Mouse (Mus musculus): ENCODE data around the gene Tmem135. TPM values are rescaled to one million over a fixed set of nuclear protein-coding genes. Genes with fewer than 3 reads are reported as not detected.
"Not testable (repeated sequence)": the region's sequence is repeated elsewhere in the genome, so short reads cannot be mapped to it uniquely, and the experiment has no call there.

Gene Tmem135
- total RNA-seq, 2 experiments from 2014 or later = 49.4 to 51.3 TPM

DNA sequence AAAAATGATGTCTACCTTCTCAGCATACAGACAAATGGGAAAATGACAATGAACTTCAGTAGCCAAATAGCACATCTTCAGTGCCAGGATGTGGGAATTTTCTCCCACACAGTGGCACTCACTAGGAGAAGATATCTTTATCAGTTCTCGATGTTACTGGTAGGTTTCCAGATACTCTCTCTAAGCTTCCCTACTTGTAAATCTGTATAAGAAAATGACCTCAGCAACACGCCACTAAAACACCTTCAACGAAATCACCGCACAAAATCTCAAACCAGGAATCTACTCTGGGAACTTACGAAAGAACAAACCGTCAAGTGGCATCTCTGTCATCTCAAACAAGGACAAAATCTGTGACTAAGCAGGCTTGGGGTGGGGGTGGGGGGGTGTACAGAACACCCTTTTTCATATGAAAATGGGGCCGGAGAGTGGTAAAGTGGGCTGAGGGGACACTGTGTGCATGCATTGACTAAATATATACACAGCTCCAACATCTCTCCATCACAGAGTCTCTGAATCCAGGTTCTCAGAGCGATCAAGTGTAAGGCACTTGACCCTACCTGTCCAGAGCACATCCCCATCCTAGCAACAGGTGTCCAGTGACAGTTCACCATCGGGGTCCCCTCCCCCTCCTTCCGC, 66.2 kb downstream of the Tmem135 start:
- no peak for DNase-seq
- intact Hi-C loops (cut with DNase I) = loop anchor here (5.0 kb wide), 2 partner anchors 34 to 64 kb away; partner anchors contain the start of genes Fzd4 and Tmem135

DNA sequence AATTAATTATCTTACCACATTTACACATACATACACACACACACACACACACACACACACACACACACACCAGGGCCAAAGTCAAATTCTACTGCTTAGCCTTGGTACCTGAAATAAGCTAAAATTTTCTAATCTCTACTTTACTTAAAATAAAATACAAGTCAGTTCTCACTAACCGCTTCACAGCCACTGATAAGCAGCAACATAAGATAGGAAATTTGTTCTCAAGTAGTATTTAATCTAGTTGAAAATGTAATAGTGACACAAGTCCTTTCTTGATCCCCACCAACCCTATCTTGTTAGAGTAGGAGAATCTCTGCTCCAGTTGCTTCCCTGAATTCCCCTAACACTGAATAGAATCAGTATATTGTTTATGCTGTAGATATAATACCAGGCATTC, 67.6 kb downstream of the Tmem135 start:
- intact Hi-C loops (cut with DNase I) = loop anchor here (5.0 kb wide), 2 partner anchors 36 to 66 kb away; partner anchors contain the start of genes Fzd4 and Tmem135
- no peak for DNase-seq

DNA sequence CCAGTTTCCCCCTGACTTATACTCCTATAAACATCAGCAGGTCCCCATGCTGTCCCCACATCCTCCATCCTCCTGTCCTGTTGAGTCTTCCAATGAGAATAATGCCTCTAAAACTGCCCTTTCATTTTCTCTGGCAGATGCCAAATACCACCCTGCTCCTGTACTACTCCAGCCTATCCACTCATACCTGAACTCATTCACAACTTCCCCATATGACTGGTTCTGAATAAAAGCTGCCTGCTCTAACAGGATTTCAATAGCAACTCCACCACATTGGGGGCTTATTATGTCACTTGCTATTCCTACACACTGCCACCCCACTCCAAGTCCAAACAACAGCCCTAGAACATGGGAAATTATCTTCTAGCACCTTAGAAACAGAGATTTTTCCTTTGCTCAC, 68.7 kb downstream of the Tmem135 start:
- no peak for DNase-seq
- intact Hi-C loops (cut with DNase I) = loop anchor here (5.0 kb wide), 2 partner anchors 37 to 67 kb away; partner anchors contain the start of genes Fzd4 and Tmem135

DNA sequence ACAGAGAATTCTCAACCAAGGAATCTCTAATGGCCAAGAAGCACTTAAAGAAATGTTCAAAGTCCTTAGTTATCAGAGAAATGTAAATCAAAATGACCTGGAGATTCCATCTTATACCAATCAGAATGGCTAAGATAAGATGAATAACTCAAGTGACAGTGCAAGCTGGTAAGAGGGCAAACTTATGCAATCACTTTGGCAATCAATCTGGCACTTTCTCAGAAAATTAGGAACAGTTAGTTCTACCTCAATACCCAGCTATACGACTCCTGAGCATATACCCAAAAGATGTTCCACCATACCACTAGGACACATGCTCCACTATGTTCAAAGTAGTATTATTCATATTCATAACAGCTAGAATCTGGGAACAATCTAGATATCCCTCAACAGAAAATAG, 74.1 kb downstream of the Tmem135 start:
- no peak for DNase-seq
- intact Hi-C loops (cut with DNase I) = no loop called here

DNA sequence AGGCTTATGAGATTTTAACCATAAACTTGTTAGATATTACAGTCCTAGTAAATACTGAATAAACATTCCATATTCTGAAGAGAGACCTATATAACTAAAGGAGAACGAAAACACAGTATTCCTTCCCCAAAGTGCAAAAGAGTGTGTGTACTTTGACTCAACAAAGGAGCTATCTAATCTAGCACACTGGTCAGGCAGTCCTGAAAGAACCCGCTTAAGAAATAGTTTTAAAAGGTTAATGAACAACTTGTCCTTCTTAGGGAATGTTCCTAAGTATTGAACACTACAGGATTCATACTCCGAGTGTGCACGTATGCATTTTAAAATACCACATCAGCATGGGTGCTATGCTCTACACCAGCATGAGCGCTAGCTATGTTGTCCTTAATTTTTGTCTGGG, 76.3 kb downstream of the Tmem135 start:
- intact Hi-C loops (cut with DNase I) = no loop called here

DNA sequence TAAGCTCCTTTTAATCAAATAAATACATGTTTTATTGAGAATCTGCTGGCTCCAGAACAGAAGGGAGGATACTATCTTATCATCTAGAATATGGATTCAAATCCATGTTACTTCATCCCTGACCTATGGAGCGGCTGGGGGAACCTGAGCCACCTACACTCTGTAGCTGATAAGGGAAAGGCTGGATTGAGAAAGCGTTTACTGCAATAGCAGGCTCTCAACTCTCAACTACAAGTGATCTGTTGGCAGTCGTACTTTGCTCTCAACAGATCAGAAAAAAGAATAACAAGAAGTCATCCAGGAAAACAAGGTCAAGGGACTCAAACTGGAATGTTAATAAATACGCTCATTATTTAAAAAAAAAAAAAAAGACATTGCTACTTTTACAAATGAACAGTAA, 77.3 kb downstream of the Tmem135 start:
- no peak for DNase-seq
- intact Hi-C loops (cut with DNase I) = no loop called here

More for the DNA sequence above, 76.3 kb downstream of the Tmem135 start:
- no peak for DNase-seq

DNA sequence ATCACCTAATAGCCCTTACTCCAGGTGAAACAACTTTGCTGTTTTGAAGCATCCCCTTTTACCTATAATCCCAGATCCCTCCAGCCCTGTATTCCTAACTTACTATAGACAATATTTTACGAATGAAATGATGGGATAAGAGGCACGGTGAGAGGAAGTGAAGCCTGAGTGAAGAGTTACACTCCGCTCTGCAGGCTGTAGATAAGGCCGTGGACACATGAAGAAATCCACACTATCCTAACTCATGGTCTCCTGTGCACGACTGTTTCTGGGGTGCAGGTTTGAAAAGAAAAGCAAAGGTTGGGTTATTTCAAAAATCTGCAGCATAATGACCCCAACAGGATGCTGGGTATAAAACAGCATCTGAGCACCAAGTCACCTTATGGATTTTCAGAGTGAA, 77.8 kb downstream of the Tmem135 start:
- no peak for DNase-seq
- intact Hi-C loops (cut with DNase I) = no loop called here

DNA sequence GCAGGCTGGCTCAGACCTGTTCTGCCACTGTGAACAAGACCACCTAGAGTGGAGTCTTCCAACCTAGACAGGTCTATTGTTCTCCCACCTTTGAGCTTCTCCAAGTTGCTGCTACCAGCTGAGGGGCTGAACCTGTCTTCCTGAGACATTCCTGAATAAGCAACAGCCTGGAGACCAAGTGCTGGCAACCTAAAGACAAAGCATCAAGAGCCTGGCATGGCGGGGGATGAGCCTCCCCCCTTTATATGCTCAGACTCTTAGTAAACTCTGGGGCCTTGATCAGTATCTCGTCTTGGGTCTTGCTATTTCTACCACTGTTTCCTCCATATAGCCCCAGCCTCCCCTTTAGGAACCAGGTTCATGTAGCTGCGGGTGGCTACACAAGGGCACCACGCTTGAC, 81.3 kb downstream of the Tmem135 start:
- intact Hi-C loops (cut with DNase I) = not testable (repeated sequence)

DNA sequence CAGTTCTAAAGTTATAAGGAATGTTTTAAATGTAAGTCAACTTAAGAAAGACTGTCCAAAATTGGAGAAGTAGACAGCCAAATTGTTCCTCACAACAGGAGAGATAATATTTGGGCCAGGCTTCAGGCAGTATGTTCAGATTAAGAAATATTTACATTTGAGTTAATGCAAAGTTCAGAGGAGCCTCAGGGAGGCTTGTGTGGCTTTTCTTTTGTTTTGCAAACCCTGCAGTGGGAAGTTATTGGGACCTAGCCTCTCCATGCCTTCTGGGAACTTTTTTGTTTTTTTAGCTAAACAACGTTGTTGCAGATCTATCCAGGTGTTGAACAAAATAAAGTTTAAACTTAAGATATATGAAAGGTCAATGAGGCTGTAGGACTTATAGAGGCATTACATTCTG, 84.7 kb downstream of the Tmem135 start:
- no peak for DNase-seq

More for the DNA sequence above, 81.3 kb downstream of the Tmem135 start:
- not testable (repeated sequence) for DNase-seq

DNA sequence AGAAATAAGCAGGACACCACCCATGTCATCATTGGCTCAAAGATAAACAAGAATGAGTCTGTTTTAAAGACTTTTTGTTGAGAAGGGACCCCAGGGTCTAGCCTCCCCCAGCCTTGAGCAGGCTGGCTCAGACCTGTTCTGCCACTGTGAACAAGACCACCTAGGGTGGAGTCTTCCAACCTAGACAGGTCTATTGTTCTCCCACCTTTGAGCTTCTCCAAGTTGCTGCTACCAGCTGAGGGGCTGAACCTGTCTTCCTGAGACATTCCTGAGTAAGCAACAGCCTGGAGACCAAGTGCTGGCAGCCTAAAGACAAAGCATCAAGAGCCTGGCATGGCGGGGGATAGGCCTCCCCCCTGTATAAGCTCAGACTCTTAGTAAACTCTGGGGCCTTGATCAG, 86.9 kb downstream of the Tmem135 start:
- intact Hi-C loops (cut with DNase I); DNase-seq: not testable (repeated sequence)

More for the DNA sequence above, 84.7 kb downstream of the Tmem135 start:
- intact Hi-C loops (cut with DNase I) = no loop called here

DNA sequence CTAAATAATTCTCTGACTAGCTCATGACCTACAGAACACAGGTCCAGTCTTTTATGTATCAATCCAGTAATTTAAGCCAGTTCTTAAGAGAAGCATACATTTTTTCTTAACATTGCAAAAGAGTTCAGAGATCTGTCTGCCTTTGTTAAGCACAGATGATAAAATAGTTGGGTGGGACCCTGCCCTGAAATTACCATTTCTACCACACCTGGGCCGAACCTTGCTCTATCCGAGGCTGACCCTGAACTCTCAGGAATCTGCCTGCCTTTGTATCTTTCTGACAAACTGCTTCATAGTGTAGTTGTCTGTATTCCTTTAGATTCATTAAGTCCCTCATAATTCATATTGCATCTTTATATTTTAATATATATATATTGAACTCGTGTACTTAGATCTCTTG, 87.9 kb downstream of the Tmem135 start:
- intact Hi-C loops (cut with DNase I) = no loop called here
- DNase-seq = no peak

DNA sequence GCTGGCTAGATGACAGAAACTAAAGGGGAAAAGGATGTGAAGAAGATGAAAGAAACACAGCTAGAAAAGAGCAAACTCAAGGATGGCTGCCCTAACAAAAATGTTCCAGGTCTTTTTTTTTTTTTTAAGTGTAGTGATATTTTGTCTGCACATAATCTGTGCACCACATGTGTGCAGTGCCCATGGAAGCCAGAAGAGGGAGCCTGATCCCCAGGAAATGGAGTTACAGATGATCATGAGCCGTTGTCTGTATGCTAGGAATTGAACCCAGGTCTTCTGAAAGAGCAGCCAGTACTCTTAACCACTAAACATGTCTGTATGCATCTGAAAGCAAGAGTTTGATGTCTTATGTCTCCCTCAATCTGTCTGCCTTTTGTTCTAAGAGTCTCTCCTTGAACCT, 92.5 kb downstream of the Tmem135 start:
- intact Hi-C loops (cut with DNase I) = no loop called here
- DNase-seq = no peak

DNA sequence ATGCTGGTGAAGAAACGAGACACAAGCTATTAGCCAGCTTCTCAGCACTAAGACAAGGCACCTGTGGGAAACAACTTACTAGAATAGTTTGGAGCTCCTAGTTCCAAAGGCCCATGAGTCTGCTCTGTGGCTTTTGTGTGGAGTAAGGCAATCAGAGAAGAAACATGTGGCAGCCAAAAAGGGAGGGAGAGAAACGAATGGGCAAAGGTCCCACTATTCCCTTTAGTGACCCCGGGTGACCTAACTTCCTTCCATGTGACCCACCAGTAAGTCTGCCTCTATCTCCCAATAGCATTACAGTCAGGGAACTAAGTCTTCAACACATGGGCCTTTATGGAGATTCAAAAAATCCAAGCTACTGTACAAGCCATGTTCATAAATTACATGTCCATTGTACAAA, 95.1 kb downstream of the Tmem135 start:
- intact Hi-C loops (cut with DNase I) = no loop called here
- peak in 1 of 2 experiments; percentile 17 for DNase-seq

DNA sequence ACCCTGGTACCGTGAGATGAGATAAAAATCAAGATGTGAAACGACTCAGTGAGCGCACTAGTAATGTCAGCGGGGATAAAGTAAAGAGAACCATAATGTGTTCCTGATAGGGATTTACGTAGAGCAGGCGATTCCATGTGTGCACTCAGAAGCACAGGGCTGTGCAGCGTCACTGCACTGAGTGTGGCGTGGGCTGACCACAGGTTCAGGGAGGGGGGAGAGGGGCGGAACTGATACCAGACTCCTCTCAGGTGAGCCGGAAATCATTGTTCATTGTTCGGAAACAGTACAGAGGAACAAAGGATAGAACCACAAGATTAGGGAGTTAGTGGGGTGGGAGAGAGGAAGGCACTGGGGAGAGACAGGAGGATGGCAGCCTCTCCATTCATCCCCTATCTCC, 95.8 kb downstream of the Tmem135 start:
- DNase-seq = no peak
- intact Hi-C loops (cut with DNase I) = no loop called here

DNA sequence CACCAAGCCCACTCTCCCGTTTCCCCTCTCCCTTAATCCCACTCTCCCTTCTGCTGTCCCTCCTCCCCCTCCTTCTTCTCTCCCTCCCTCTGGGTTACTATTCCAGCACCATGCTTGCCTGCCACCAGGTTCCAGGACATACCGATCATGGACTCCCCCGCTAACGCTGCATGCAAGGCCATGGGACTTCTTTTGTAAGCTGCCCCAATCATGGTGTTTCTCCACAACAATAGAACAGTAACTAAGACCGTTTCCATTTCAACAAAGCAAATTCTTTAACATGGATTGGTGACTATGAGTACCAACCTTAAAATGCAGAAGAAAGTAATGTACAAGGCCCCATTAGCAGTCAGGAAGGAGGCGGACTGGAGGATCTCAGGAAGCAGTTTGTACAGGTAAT, 97.2 kb downstream of the Tmem135 start:
- intact Hi-C loops (cut with DNase I) = no loop called here
- no peak for DNase-seq

DNA sequence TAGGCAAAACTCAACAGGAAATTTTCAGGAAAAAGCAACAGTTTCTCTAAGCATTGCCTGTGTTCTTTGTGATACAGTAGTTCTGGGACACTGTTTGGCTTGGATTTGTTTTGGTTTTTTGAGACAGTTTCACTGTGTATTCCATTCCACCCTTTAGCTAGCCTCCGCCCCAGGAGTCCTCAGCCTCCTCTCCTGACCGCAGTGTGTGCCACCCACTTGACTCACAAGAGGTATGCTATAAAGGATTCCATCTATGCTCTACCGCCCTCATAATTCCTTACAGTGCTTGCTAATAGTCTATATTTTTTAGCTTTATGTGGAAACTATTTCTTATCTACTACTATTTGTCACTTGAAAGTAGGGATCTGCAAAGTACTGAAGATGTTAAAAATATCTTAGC, 99.1 kb downstream of the Tmem135 start:
- DNase-seq = no peak
- intact Hi-C loops (cut with DNase I) = no loop called here

DNA sequence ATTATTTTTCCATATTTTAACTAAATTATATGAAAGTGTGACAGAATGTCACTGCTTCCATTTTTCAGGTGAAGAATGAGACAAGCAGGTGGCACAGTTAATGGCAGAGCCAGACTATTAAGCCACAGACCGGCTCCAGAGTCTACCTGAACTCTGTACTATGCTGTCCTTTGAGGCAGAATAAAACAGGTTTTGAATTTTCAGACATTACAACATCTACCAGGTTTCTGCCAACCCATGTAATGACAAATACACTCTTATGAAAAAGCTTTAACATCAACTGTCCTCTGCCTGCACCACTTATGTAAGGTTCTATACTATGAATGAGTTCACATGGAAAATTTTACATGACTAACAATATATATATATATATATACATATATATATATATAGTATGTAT, 100.3 kb downstream of the Tmem135 start:
- DNase-seq = no peak
- intact Hi-C loops (cut with DNase I) = no loop called here

DNA sequence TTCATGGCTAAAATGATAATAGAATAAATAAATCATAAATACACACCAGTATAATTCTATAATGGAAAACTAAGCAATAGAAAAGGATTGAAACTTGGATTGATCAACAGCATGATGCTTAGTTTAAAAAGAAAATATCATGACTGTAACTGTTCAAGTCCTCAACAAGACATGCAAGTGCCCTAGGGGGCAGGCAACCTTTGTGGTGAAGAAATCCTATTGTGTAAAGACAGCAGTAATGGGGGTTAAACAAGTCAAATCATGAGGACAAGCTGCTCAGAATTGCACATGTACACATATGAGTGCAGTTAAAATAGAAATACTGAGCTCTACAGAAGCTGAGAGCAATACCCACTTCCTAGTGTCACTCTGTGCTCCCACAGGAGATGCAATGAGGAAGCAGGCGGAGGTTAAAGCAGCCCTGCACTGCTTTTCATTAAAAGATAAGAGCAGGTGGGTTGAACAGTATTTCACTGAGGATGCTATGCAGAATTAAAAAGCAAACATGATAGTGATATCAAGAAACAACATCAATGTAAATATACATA, 105.0 kb downstream of the Tmem135 start:
- intact Hi-C loops (cut with DNase I) = no loop called here
- DNase-seq = no peak

DNA sequence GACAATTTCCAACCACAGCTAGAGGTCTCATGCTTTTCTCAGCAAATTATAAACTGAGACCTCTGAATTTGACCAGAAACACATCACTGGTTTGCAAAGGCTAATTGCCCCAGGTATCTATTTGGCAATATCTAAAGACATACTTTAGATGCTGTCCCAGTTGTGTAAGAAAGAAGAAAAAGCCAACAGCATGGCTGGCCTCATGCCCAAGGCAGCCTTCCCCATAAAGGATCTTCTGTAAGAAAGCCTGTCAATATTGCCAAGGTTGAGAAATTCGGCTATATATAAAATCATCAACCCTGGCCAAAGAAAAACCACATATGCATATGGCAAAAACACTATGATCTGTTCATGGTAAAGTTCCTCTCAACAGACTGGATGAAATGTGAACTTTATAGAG, 107.1 kb downstream of the Tmem135 start:
- no peak for DNase-seq
- intact Hi-C loops (cut with DNase I) = no loop called here

DNA sequence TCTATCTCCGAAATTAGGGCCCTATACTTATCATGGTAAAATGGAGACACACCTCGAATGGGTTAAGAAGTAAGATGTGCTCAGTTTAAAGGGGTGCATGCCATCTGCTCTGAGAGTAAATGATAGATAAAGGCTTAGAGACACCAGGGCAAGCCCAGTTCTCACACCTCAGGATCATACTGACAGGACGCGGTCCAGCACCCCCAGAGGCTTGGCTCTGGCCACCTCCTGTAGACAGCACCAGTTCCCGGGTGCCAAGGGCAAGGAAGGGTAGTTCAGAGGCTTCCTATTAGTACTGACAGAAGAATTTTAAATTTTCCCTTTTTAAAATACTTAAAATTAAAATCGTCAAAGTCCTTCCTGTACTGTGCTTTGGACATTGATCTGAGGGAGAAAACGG, 121.4 kb downstream of the Tmem135 start:
- intact Hi-C loops (cut with DNase I) = no loop called here

DNA sequence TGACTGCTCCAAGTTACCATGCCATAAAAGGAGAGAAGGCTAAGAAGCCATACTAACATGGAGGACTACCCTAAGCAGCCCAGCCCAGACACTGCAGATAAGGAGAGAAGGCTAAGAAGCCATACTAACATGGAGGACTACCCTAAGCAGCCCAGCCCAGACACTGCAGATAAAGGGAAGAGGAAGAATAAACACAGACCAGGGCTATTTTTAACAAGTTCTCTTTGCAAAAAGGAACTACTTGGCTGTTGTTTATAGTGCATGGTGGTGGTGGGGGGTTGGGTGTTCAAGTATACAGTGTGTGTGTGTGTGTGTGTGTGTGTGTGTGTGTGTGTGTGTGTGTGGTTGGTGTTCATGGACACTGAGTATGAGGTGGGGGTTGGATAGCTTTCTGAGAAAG, 133.6 kb downstream of the Tmem135 start:
- intact Hi-C loops (cut with DNase I); DNase-seq: not testable (repeated sequence)

More for the DNA sequence above, 121.4 kb downstream of the Tmem135 start:
- no peak for DNase-seq

DNA sequence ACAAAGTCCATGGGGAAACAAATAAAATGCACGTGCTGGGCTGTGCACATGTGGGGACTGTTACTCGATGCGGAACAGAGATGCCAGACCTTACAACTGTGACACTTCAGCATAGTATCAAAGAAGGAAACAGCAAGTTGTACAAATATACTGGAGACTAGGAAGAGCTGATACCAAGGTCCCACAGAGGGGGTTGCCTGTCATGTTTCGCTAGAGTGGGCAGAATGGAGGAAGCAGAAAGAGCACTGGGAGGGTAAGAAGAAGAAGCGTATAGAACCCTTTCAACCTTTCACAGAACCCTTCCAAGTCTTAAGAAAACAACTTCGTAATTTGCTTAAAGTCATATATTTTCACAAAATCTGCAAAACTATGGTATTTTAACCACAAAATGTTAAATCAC, 134.2 kb downstream of the Tmem135 start:
- intact Hi-C loops (cut with DNase I) = no loop called here
- no peak for DNase-seq

Data from heart, postnatal 14 days (tissue).